Comparison of ENCODE assay signal across 26 mouse cellular contexts in genomic region chr6:140580170-140580569, GRCm38 (mm10).
"Had no signal": no experiment of that assay in that cellular context is flagged by ENCODE, and none has a peak within 500 bp of the region (broad histone marks: within the 10 kb centered on the region; RNA-seq: fewer than 3 reads in every experiment).

No protein-coding gene starts in this region.

- H3K4me3 ChIP-seq: heart, embryonic 10.5 days; heart, embryonic 12.5 days; hindbrain, embryonic 10.5 days; hindbrain, embryonic 12.5 days; intestine, embryonic 15.5 days; layer of hippocampus, adult 2 months; left cerebral cortex, adult 2 months; limb, embryonic 10.5 days; limb, embryonic 12.5 days; liver, embryonic 13.5 days had no signal

- H3K4me2 ChIP-seq: heart, embryonic 12.5 days; hindbrain, embryonic 12.5 days; hindbrain, embryonic 14.5 days; intestine, embryonic 15.5 days; limb, embryonic 12.5 days; liver, embryonic 11.5 days; liver, embryonic 13.5 days had no signal

- H3K27ac ChIP-seq: heart, embryonic 10.5 days; hindbrain, embryonic 10.5 days; hindbrain, embryonic 12.5 days; hindbrain, embryonic 14.5 days; intestine, embryonic 15.5 days; layer of hippocampus, adult 2 months; left cerebral cortex, adult 2 months; limb, embryonic 10.5 days; limb, embryonic 12.5 days; liver, embryonic 13.5 days had no signal

- H3K4me1 ChIP-seq: heart, embryonic 10.5 days; heart, embryonic 12.5 days; hindbrain, embryonic 10.5 days; hindbrain, embryonic 12.5 days; intestine, embryonic 15.5 days; limb, embryonic 10.5 days; limb, embryonic 12.5 days; liver, embryonic 13.5 days had no signal

- H3K9me3 ChIP-seq: heart, embryonic 10.5 days; heart, embryonic 12.5 days; hindbrain, embryonic 10.5 days; hindbrain, embryonic 12.5 days; intestine, embryonic 15.5 days; limb, embryonic 10.5 days; limb, embryonic 12.5 days; liver, embryonic 13.5 days had no signal

- H3K27me3 ChIP-seq: heart, embryonic 12.5 days; hindbrain, embryonic 12.5 days; intestine, embryonic 15.5 days; limb, embryonic 12.5 days; liver, embryonic 13.5 days had no signal

- ATAC-seq: hindbrain, embryonic 16.5 days; inflammation-experienced regulatory T-cells, adult 6 months; intestine, embryonic 15.5 days; intestine, postnatal 0 days had no signal

- H3K9ac ChIP-seq: heart, embryonic 12.5 days; hindbrain, embryonic 12.5 days; hindbrain, embryonic 14.5 days; intestine, embryonic 15.5 days; limb, embryonic 12.5 days; liver, embryonic 13.5 days had no signal

- DNase-seq: gastrocnemius, postnatal 14 days; gastrocnemius, postnatal 36 days; heart, adult 18-20 months; heart, postnatal 10 days; heart, postnatal 4 days; kidney, adult 18-20 months; kidney, adult 8-10 months; kidney, postnatal 10 days; kidney, postnatal 25 days; kidney, postnatal 4 days; liver; liver, embryonic 13.5 days had no signal
